Mouse (Mus musculus) layer of hippocampus, adult 9-10 months (tissue): Measurements from ENCODE around the gene Pck1.

Source experiments
- DNase-seq: peaks from one replicate; pipeline ENCODE4 v3.0.0; 2022; ENCODE audit warnings: low spot score

Pck1 gene

GRCm38 (mm10) chr2:173204671-173205070 is 51.8 kb downstream of the Pck1 start:
- no peak for DNase-seq

- no peak for DNase-seq
Observed at GRCm38 (mm10) chr2:173205563-173206099, 52.8 kb downstream of the Pck1 start.

- DNase-seq = no peak
Observed at GRCm38 (mm10) chr2:173207051-173207450, 54.2 kb downstream of the Pck1 start.
